Mouse (Mus musculus) kidney, adult 8-10 months (tissue): Measurements from ENCODE around the gene Ghrh.

Experiments used
- DNase-seq, 2 experiments: peaks; one replicate each; pipeline ENCODE4 v3.0.0; 2022

Ghrh gene

DNA sequence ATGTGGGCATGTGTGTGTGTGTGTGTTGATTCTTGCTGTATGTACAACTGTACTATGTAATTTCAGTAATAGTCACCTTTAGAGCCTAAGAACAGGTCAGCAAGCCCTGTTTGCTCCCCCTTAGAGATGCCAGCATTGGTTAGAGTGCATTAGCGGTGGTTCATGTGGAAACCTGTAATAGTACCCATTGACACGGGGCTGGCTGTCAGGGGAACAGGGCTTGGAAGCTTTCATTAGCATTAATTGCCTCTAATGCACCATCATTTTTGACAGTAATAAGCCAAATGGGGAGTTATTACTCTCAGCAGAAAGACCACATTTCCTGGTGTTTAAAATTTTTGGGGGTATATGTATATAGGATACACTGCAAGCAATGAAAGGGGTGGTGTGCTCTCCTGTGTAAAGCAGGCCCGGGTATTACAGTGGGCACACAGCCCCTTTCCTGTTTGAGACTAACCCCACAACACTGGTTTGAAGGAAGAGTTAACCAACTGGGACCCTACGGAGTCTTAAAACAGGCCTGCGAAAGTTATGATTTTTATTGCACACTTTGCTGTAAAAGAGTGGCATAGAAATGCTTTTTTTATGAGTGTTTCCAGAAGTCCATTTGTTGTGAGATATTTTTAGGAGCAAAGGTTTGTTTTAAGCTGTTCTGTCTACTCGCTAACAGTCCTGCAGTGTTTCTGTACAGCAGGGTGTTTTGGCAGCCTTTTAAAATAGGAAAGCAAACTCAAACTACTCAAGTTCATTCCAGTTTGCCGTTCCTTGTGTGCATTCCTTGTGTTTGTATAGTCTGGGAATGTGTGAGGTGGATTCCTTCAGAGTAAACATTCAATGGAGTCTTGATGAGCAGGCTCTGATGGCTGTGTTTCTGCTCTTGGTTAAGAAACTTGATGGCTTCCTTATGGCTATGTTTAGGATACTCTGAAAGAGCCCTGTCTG is 40.9 kb downstream of the Ghrh start:
- no peak for DNase-seq

DNA sequence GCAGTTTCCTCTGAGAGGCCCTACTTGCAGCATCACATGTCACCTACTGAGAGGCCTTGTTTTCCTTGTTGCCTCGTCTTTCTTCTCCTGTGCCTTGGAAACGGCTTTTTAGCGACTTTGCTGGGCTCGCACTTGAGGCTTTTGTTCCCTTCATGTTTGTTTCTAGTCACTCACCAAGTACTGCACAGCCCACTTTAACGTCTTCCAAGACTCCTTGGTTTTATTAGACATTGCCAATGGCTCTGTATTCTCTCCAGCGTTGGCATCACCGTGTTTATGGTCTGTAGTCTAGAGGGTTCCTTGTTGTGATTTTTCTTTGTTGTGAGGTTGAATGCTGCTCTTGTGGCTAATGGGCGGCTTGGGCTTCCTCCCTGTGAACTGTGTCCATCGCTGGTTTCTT is 44.2 kb downstream of the Ghrh start:
- no peak for DNase-seq

DNA sequence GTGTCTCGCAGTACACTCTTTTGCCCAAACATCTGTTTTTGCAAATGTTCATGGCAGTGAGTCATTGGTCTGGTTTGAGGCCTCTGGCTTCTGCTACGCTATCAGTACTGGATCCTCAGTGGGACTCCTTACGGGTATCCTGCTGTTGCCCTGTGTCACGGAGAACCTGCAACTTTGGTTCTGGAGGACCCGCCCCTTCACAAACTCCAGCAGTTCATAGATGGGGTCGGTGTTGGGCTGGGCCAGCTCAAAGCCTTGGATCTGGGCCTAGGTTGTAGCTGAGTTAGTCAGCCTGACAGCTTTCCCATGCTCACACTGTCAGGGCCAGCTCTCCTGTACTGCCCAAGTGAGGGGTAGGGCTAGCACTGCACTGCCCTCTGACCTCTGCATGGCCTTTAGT is 47.3 kb downstream of the Ghrh start:
- no peak for DNase-seq

DNA sequence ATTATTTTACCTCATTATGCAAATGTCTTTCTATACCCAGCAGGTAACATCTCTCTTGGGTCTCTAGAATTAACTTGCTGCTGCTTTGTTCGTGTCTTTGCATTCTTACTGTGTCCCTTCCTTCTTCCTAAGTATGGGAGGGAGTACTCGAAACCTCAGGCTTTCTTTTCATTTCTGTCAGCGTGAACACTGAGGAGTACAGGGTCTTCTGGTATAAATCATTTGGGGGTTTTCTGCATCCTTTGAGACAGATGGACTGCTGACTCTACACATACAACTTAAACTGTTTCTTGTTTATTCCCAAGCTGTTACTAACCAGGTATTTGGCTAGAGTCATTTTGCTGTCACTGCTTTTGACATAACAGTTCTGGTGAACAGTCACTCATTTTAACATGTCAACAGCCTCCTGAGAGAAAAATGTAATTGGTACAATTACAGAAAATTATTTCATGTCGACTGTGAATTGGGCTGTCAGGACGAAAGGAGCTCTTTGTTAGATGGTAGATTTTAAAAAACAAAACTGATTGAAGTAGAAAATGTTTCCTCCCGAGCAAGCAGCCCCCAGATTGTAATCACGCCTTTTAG is 51.1 kb downstream of the Ghrh start:
- DNase-seq = no peak

DNA sequence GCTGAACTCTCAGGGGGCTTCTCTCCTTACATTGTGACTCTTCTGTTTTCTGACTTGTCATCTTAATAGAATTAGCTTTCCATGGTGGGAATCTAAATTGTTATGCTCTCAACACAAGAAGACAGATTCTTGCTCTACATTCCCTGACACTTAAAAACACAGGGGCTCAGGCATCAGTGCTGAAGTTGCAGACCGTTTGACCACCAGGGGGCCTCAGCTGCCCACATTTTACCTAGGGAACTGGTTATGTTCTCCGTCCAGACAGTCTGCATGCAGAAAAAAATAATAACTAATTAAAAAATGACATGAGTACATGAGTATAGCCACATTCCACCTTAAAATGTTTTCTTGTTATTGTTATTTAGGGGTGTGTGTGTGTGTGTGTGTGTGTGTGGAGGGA is 55.2 kb downstream of the Ghrh start:
- peak; percentile 41 to 70 for DNase-seq

DNA sequence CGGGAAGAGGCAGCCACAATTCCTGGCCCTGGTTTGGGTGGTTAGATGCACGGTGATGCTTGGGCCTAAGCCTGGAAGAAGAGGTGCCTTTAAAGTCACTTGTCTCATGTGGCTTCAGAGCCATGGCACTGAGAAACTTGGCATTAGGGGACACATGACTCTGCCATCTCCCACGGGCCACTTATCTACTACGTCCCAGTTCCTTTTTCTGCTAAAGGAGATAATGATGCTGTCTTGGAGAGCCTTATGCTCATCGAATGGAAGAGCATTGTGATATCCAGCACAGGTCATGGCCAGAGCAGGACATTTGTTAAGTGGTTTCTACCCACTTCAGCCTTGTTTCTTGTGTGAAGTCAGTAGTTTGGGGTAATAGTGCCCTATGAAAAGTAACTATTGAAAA is 58.3 kb downstream of the Ghrh start:
- DNase-seq = no peak

DNA sequence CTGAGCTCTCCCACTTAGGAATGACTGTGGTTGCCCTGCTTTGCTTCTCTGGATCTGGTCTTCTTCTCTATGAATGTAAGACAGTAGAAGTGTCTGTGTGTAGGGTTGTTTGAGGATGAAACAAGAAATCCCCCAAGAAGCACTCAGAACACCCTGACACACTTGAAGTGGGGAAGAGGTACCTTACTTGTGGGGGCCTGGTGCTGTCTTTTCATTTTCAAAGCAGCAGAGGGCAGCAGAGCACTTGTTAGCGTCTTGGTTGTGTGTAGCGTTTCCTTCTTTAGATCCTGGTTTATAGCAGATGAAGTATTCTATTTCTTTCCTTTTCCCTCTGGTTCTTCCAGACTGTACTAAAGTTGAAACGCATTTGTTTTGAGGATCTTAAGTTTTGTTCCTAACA is 59.8 kb downstream of the Ghrh start:
- DNase-seq = peak; percentile 26 to 38

DNA sequence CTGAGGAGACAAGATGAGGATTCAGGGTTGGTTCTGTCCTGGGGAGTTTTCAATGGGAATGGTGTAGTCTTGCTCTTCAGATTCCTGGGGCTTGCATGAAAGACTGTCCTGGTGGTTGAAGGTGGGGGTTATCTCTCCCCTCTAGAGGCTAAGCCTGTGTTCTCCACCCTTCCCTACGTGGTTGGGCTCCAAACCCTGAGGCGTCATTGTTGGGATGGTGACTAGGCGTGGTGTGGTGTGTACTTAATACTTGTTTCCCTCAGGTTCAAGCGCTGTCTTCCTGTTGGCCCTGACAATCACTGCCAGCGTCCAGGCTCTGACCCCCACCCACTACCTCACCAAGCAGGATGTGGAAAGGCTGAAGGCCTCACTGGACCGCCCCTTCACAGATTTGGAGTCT is 64.0 kb downstream of the Ghrh start:
- DNase-seq = no peak
